Mouse (Mus musculus) kidney, embryonic 14.5 days (tissue): ENCODE measurements at regions not wholly inside any gene's neighbourhood (a gene's known extent, or its start where the extent isn't known, plus 50 kb on each side); places are given as distances from the start of the nearest gene placed in this dataset.
"Not testable (repeated sequence)": the region's sequence is repeated elsewhere in the genome, so short reads cannot be mapped to it uniquely, and the experiment has no call there.

Experiments used
- ATAC-seq: fragments of 200-750 bp; cut with Nextera tagmentation; 2 replicates; pipeline ENCODE4 v1.8.0; 2017; ENCODE audit warnings: moderate number of reproducible peaks, mild to moderate bottlenecking, moderate TSS enrichment, moderate library complexity; ENCODE audit not compliant: low FRiP score, low TSS enrichment
- H3K27ac ChIP-seq: fragments of 300-500 bp; sonication (generic); 2 replicates; pipeline ENCODE4 v1.5.1; 2014; ENCODE audit warnings: low read depth, mild to moderate bottlenecking, low read length, moderate library complexity, mixed read lengths
- H3K27me3 ChIP-seq: fragments of 300-500 bp; sonication (generic); 2 replicates; pipeline ENCODE4 v1.6.1; 2014; ENCODE audit warnings: mild to moderate bottlenecking, low read length; ENCODE audit not compliant: control insufficient read depth, insufficient read depth
- H3K36me3 ChIP-seq: fragments of 300-500 bp; sonication (generic); 2 replicates; pipeline ENCODE4 v1.6.1; 2014; ENCODE audit warnings: low read length, mixed read lengths; ENCODE audit not compliant: control insufficient read depth, insufficient read depth
- H3K4me1 ChIP-seq: fragments of 300-500 bp; sonication (generic); 2 replicates; pipeline ENCODE4 v1.6.1; 2014; ENCODE audit warnings: low read length, mixed read lengths; ENCODE audit not compliant: control insufficient read depth, insufficient read depth
- H3K4me2 ChIP-seq: fragments of 300-500 bp; sonication (generic); replicated peaks from 2 replicates; pipeline ENCODE4 v1.6.1; 2014; ENCODE audit warnings: low read depth, mild to moderate bottlenecking, low read length
- H3K4me3 ChIP-seq: fragments of 300-500 bp; sonication (generic); 2 replicates; pipeline ENCODE4 v1.5.1; 2014; ENCODE audit warnings: mild to moderate bottlenecking, low read length
- H3K9ac ChIP-seq: fragments of 300-500 bp; sonication (generic); 2 replicates; pipeline ENCODE4 v1.6.1; 2014; ENCODE audit warnings: low read depth, mild to moderate bottlenecking, low read length, moderate library complexity
- H3K9me3 ChIP-seq: fragments of 300-500 bp; sonication (generic); 2 replicates; pipeline ENCODE4 v1.6.1; 2016; ENCODE audit warnings: low read length; ENCODE audit not compliant: control insufficient read depth
- WGBS: fragments of 180-500 bp; shearing (Covaris S2); extraction: QIAGEN DNeasy Blood & Tissue Kit; methylation state at CpG from one replicate; pipeline ENCODE4 v1.1.7; 2014; 5-methylcytosine and 5-hydroxymethylcytosine counted together

DNA sequence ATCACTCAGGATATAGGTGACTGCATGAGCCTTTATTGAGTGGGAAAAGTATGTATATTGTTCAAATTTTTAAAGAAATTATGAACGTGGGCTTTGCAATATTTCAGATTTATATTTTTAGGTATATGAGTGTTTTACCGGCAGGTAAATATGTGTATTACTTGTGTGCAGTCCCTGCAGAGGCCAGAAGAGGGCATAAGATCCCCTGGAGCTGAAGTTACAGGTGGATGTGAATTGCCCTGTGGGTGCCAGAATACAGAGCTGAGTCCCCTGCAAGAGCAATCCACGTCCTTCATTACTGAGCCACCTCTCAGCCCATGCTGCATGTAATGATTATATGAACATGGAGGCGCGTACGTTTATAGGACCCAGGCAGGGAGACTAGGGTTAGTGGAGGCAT, 174.8 kb downstream of the Katnal1 start:
- Histone ChIP-seq H3K27ac (no peak overlapping the region), H3K9ac (no peak overlapping the region), H3K4me1 (peaks cover 29% of the 10 kb centered on the region), H3K9me3 (no peaks in the 10 kb centered on the region; the same call in 1 of the 2 replicates), H3K36me3 (no peaks in the 10 kb centered on the region), H3K27me3 (no peaks in the 10 kb centered on the region), H3K4me3 (no peak overlapping the region), H3K4me2 (no peak overlapping the region)
- 96% methylated on average over 6 of the region's 6 CpGs for WGBS
- no peak for ATAC-seq

DNA sequence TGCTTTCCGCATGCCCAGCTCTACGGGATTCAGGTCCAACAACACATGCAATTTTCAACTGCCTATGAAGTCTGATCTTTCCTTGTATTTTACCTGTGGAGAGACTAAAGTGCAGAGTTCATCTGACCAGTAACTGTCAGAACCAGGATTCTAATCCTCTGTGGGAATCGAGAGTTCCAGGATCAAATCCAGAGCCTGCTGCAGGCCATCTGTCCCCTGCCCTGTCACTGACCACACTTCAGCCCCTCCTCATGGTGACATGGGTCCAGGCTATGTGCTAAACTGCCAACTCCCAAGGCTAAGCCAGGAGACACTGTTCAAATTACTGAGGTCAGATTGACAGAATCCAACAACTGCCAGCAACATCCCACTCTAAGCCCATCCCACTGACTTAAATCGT, 175.7 kb downstream of the Katnal1 start:
- Histone ChIP-seq H3K4me1 (peaks cover 25% of the 10 kb centered on the region), H3K9me3 (no peaks in the 10 kb centered on the region; the same call in 1 of the 2 replicates), H3K4me3 (no peak overlapping the region), H3K9ac (no peak overlapping the region), H3K4me2 (no peak overlapping the region), H3K27ac (no peak overlapping the region), H3K36me3 (no peaks in the 10 kb centered on the region), H3K27me3 (no peaks in the 10 kb centered on the region)
- ATAC-seq = no peak
- WGBS = 56% methylated on average over 4 of the region's 4 CpGs

DNA sequence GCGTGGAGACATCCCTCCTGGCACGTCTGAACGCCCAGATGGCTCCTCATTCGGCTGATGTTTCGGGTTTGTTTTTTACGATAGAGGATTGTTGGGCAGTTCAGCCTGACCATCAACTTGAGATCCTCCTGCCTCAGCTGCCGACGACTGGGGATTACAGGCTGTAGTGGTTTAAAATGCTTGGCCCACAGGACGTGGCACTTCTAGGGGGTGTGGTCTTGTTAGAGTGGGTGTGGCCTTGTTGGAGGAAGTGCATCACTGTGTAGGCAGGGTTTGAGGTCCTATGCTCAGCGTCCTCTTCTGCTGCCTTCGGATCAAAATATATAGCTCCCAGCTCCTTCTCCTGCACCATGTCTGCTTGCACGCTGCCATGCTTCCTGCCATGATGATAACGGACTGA, 177.1 kb downstream of the Katnal1 start:
- ATAC-seq = no peak
- no peak overlapping the region for H3K4me3 ChIP-seq
- H3K27me3 ChIP-seq = no peaks in the 10 kb centered on the region
- no peaks in the 10 kb centered on the region for H3K36me3 ChIP-seq
- H3K9me3 ChIP-seq = no peaks in the 10 kb centered on the region; the same call in 1 of the 2 replicates
- peaks cover 13% of the 10 kb centered on the region; the same call in 1 of the 2 replicates for H3K4me1 ChIP-seq
- no peak overlapping the region for H3K9ac ChIP-seq
- H3K4me2 ChIP-seq = no peak overlapping the region
- no peak overlapping the region for H3K27ac ChIP-seq
- 95% methylated on average over 13 of the region's 13 CpGs for WGBS

DNA sequence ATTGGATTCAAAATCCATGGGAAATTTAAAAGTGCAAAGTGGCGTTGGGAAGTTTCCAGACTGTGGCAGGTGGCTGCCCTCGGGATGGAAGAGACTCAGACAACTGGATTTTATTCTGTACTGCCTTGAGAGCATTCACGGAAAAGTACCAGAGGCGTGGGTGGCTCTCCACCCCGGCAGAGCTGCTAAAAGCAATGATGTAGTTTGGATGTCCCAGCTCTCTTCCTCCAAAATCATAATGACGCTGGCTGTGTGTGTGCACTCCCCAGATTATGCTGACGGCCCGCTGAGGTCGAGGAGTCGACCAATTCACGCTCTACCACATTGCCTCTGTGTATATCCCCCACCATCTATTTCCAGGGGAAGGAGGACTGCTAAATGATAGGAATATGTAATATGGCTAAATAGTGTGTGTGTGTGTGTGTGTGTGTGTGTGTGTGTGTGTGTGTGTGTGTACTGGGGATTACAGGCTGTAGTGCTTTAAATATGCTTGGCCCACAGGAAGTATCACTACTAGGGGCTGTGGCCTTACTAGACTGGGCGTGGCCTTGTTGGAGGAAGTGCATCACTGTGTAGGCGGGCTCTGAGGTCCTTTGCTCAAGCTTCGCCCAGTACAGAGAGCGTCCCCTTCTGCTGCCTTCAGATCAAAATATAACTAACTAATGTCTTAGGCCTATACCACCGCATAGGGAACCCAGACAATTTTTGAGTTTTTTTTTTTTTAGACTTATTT, 179.0 kb downstream of the Katnal1 start:
- H3K27me3 ChIP-seq = no peaks in the 10 kb centered on the region
- 89% methylated on average over 16 of the region's 16 CpGs for WGBS
- ATAC-seq = no peak

DNA sequence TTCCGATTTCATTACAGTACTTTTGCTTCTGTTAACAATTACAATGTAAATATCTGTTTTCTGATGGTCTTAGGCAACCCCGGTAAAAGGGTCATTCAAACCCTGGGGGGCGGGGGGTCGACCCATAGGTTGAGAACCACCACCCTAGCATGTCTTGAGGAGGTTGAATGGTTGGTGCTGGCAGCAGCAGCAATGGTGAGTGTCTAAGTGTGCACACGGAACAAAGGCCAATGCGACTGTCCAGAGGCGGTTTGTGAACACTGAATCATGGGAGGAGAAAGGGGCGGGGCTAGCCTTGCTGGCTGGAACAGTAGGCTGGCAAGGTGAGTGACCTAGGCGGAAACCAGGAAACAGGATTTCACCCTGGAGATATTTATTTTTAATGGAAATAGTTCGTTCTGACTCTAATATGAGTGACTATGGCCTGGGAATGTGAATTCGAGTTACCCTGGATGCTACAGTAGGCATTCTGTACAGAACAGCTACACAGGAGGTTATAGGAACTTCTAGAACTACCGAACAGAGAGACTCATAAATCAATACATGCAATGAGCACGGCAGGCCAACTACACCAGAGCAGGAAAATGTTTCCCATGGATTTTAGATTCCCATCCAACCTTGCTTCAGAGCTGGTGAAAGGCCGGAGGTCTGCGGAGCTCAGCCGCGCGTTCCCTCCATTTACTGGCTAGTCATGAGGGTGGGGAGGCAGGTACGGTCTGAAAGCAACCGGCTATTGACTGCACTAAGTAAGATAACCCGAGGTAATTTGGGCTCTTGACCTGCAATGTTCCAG, 181.0 kb downstream of the Katnal1 start:
- no peak overlapping the region for H3K27ac ChIP-seq
- no peak overlapping the region for H3K4me2 ChIP-seq
- no peak overlapping the region for H3K4me3 ChIP-seq
- H3K27me3 ChIP-seq = no peaks in the 10 kb centered on the region
- H3K4me1 ChIP-seq = no peaks in the 10 kb centered on the region
- peaks cover 3% of the 10 kb centered on the region; the same call in 1 of the 2 replicates for H3K9me3 ChIP-seq
- no peaks in the 10 kb centered on the region for H3K36me3 ChIP-seq
- no peak for ATAC-seq
- no peak overlapping the region for H3K9ac ChIP-seq
- WGBS = 88% methylated on average over 21 of the region's 21 CpGs

More for the DNA sequence above, 179.0 kb downstream of the Katnal1 start:
- Histone ChIP-seq H3K36me3 (no peaks in the 10 kb centered on the region), H3K4me3 (no peak overlapping the region), H3K27ac (no peak overlapping the region), H3K4me1 (0 out of 2 replicates have a peak, but pooled peaks cover 3% of the 10 kb centered on the region), H3K4me2 (no peak overlapping the region), H3K9ac (no peak overlapping the region), H3K9me3 (no peaks in the 10 kb centered on the region)

DNA sequence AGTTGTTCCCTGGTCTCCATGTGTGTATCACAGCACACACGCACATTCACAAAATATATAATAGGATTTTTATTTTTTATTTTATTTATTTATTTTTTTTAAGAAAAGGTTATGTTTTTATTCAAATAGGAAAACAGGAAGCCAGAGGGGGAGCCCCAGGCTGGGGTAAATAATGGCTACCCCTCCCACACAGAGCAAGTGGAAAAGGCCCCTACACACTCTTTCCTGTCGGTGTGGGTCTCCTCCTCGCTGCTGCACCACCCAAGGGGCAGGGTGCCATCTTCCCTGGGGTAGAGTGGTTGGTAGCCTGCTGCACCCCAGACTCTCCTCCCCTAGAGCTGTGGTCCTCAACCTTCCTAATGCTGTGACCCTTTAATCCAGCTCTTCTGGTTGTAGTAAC, 181.6 kb downstream of the Katnal1 start:
- no peak overlapping the region for H3K9ac ChIP-seq
- WGBS = 79% methylated on average over 3 of the region's 3 CpGs
- no peaks in the 10 kb centered on the region for H3K36me3 ChIP-seq
- H3K4me3 ChIP-seq = no peak overlapping the region
- no peaks in the 10 kb centered on the region for H3K27me3 ChIP-seq
- H3K4me2 ChIP-seq = no peak overlapping the region
- no peak overlapping the region for H3K27ac ChIP-seq
- H3K9me3 ChIP-seq = peaks cover 3% of the 10 kb centered on the region; the same call in 1 of the 2 replicates
- no peaks in the 10 kb centered on the region for H3K4me1 ChIP-seq
- no peak for ATAC-seq

DNA sequence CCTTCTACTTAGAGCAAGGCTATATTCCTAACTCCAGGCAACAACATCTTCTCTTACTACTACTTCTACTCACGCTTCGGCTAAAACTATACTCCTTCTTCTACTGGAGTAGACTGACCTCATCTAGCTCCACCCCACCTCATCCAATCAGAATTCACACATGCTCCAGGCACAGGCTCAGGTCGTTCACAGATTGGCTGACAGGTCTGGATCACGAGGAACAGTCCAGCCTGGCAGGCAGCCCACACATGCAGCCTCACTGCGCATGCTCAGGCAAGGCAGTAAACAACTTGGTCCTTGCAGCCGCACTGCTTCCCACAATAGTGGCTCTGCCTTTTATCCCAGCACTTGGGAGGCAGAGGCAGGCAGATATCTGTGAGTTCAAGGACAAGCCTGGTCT, 182.4 kb downstream of the Katnal1 start:
- not testable (repeated sequence) for H3K4me2 ChIP-seq, H3K27ac ChIP-seq, H3K27me3 ChIP-seq, H3K9me3 ChIP-seq, H3K4me1 ChIP-seq, ATAC-seq, H3K9ac ChIP-seq, H3K36me3 ChIP-seq, H3K4me3 ChIP-seq
- WGBS = 64% methylated on average over 6 of the region's 6 CpGs

DNA sequence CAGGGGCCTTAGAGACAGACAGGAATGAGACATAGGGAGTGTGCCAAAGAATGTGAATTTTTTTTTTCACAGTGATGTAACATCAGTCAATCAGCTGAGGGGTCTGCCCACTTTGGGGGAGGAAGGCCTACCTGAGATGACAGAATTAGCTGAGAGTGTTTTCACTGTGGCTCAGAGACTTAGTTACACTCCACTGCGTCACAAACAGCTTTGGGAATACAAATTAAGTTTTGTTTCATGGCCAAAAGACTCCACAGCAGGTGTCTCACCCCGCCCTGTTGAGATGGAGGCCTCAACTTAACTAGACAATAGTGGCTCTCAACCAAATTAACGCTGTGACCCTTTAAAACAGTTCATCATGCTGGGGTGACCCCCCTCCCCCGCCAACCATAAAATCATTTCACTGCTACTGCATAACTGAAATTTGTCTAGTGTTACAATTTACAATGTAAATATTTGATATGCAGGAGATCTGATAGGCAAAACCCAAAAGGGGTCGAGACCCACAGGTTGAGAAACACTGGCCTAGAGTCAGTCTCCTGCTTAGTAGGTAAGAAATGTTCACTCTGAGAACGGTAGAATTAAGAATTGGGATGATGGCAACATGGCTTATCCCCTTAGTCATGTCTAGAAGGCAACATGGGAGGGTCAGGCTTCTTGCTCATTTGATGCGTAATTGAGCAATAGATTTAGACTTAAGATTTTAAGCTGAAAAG, 184.3 kb downstream of the Katnal1 start:
- Histone ChIP-seq H3K9ac (no peak overlapping the region), H3K4me2 (no peak overlapping the region), H3K27me3 (no peaks in the 10 kb centered on the region), H3K4me1 (no peaks in the 10 kb centered on the region; the same call in 1 of the 2 replicates), H3K36me3 (no peaks in the 10 kb centered on the region), H3K4me3 (no peak overlapping the region), H3K9me3 (peaks cover 3% of the 10 kb centered on the region; the same call in 1 of the 2 replicates), H3K27ac (no peak overlapping the region)
- no peak for ATAC-seq
- 89% methylated on average over 7 of the region's 7 CpGs for WGBS
